Mouse (Mus musculus) regulatory T cell (primary cell): ENCODE data around the gene Vmn1r157.
"Not testable (repeated sequence)": the region's sequence is repeated elsewhere in the genome, so short reads cannot be mapped to it uniquely, and the experiment has no call there.

ENCODE experiments used
- in situ Hi-C: fragments of 300-600 bp; cut with MboI, MseI; formaldehyde crosslinking; loops from one replicate; pipeline ENCODE4 v1.15.1; 2025; ENCODE audit warnings: high pct_unique_total_duplicates

The Vmn1r157 gene

DNA sequence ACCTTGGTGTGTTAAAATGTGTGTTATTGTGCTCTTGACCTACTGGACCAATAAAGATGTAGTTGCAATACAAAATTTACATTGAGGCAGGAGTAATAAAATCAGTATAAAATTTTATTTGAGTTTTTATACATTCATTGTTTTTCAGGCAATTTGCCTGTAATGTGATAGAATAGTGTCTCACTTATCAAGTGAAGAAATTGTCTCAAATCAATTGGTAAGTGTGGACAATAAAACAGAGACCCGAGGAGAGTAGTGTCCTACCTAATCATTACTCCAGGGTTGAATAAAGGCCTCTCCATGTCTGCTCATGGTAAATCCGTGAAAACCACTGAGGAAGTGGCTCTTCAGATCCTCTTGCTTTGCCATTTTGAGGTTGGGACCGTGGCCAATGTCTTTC lies at the start of gene Vmn1r157:
Gene Vmn1r157, plus strand, starts transcription at position 301 of the 400 bp plus-strand sequence.
- in situ Hi-C loops, result loop anchor here (5.0 to 10.0 kb wide), 2 partner anchors 1957 to 1989 kb away; partner anchors contain the start of gene Vmn1r112

GRCm38 (mm10) chr7:22719610-22720009 lies 41.9 kb upstream of the Vmn1r157 start, which contains the start of gene Gm4567:
Gene Gm4567, minus strand, starts transcription at chr7:22719710.
- in situ Hi-C loops, result not testable (repeated sequence)

- in situ Hi-C loops, result loop anchor here (10.0 kb wide), 1 partner anchor 671 kb away; no protein-coding TSS in a partner anchor
Measured at GRCm38 (mm10) chr7:22775981-22776380, 14.5 kb downstream of the Vmn1r157 start.

- in situ Hi-C loops, result not testable (repeated sequence)
Measured at GRCm38 (mm10) chr7:22790682-22791081, 29.2 kb downstream of the Vmn1r157 start, which contains the start of gene Vmn1r158. Gene Vmn1r158, minus strand, starts transcription at chr7:22790782.
